Mouse (Mus musculus) midbrain, embryonic 13.5 days (tissue): ENCODE results near the gene Ccdc83. TPM values are rescaled to one million over a fixed set of nuclear protein-coding genes. Genes with fewer than 3 reads are reported as not detected.

Experiments
- ATAC-seq: fragments of 200-750 bp; cut with Nextera tagmentation; 2 replicates; pipeline ENCODE4 v1.8.0; 2017; ENCODE audit warnings: mild to moderate bottlenecking, moderate TSS enrichment, moderate library complexity
- H3K27ac ChIP-seq: fragments of 300-500 bp; sonication (generic); 2 replicates; pipeline ENCODE4 v1.5.1; 2015; ENCODE audit warnings: inconsistent platforms, mild to moderate bottlenecking, moderate library complexity
- H3K27me3 ChIP-seq: fragments of 300-500 bp; sonication (generic); 2 replicates; pipeline ENCODE4 v1.6.1; 2015; ENCODE audit warnings: mild to moderate bottlenecking, inconsistent platforms
- H3K36me3 ChIP-seq: fragments of 300-500 bp; sonication (generic); 2 replicates; pipeline ENCODE4 v1.6.1; 2015; ENCODE audit warnings: mild to moderate bottlenecking, inconsistent platforms
- H3K4me1 ChIP-seq: fragments of 300-500 bp; sonication (generic); replicated peaks from 2 replicates; pipeline ENCODE4 v1.6.1; 2015; ENCODE audit warnings: inconsistent platforms
- H3K4me2 ChIP-seq: fragments of 300-500 bp; sonication (generic); replicated peaks from 2 replicates; pipeline ENCODE4 v1.6.1; 2015; ENCODE audit warnings: moderate library complexity, mild to moderate bottlenecking, inconsistent platforms
- H3K4me3 ChIP-seq: fragments of 300-500 bp; sonication (generic); replicated peaks from 2 replicates; pipeline ENCODE4 v1.5.1; 2015; ENCODE audit warnings: mild to moderate bottlenecking, inconsistent platforms
- H3K9ac ChIP-seq: fragments of 300-500 bp; sonication (generic); replicated peaks from 2 replicates; pipeline ENCODE4 v1.6.1; 2015; ENCODE audit warnings: mild to moderate bottlenecking, inconsistent platforms
- H3K9me3 ChIP-seq: fragments of 300-500 bp; sonication (generic); 2 replicates; pipeline ENCODE4 v1.6.1; 2016; ENCODE audit warnings: mild to moderate bottlenecking, inconsistent platforms
- WGBS: fragments of 180-500 bp; shearing (Covaris S2); methylation state at CpG from one replicate; pipeline ENCODE4 v1.1.7; 2015; 5-methylcytosine and 5-hydroxymethylcytosine counted together
- polyA plus RNA-seq: library from polyadenylated mRNA; unstranded; fragments of >200 nt; fragmentation: Nextera tagmentation; extraction: Ambion mirVana; gene quantifications from 2 replicates; pipeline ENCODE4 v1.2.1, GENCODE M21; 2015

The Ccdc83 gene
- polyA plus RNA-seq, 1 experiment from 2014 or later, result not detected

DNA sequence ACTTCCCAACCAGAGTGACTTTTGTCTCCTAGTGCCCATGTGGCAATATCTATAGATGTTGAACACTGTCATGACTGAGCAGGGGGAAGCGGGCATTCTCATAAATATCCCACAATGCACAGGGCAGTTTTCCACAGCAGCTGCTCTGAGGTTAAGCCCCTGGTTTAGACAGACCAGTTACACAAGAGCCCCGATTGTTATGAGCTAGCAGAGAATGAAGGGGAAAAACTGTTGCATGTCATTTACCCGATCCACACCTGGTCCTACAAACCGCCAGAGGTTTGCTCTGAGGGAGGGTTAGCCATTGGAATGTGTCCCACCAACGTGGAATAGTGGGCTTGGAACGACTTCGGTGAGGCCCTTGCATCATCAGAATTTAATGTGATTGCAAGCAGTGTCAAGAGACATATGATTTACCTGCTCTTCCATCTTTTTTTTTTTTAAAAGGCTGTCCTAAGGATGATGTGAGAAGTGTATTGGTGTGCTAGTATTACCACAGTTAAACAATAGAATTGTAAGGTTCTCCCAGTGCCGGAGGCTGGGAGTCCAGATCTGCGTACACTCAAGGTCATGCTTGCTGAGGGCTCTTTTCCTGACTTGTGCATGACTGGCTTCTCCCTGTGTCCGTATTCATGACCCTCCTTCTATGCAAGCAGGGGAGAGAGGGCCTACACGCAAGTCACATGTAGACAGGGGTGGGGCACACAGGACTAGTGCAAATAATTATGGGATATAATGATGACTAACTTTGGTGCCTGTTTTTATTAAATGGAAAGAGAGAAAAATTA is 16.4 kb upstream of the Ccdc83 start:
- ATAC-seq, result no peak
- Histone ChIP-seq H3K4me2 (no peak overlapping the region), H3K27me3 (no peaks in the 10 kb centered on the region), H3K9ac (no peak overlapping the region), H3K9me3 (no peaks in the 10 kb centered on the region), H3K36me3 (no peaks in the 10 kb centered on the region), H3K27ac (no peak overlapping the region), H3K4me1 (no peaks in the 10 kb centered on the region), H3K4me3 (no peak overlapping the region)
- WGBS, result 88% methylated on average over 11 of the region's 11 CpGs

DNA sequence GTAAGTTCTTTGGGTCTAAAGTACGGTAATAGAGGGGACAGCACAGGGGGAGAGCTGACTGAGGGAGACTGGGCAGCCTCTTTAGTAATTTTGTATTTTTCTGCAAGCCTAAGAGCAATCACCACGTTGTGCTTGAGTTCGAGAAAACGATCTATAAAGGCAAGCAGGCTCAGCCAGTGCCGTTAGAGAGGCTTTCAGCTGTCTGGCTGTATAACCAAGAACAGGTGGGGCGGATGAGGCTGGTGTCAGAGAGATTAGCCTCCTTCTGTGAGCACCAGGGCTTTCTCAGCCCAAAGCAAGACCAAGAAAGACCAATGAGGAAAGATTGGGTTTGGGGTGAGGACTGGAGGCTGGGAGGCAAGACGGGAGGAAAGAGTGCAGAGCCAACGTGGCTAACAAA is 15.3 kb upstream of the Ccdc83 start:
- Histone ChIP-seq H3K9me3 (no peaks in the 10 kb centered on the region), H3K27me3 (no peaks in the 10 kb centered on the region), H3K4me3 (no peak overlapping the region), H3K4me1 (no peaks in the 10 kb centered on the region), H3K4me2 (no peak overlapping the region), H3K27ac (no peak overlapping the region), H3K9ac (no peak overlapping the region), H3K36me3 (no peaks in the 10 kb centered on the region)
- ATAC-seq, result no peak
- 65% methylated on average over 8 of the region's 8 CpGs for WGBS

- H3K4me2 ChIP-seq, result no peak overlapping the region
- no peaks in the 10 kb centered on the region for H3K36me3 ChIP-seq
- no peaks in the 10 kb centered on the region for H3K4me1 ChIP-seq
- no peaks in the 10 kb centered on the region for H3K9me3 ChIP-seq
- no peak for ATAC-seq
- no peak overlapping the region for H3K9ac ChIP-seq
- no peak overlapping the region for H3K27ac ChIP-seq
- no peak overlapping the region for H3K4me3 ChIP-seq
- no peaks in the 10 kb centered on the region for H3K27me3 ChIP-seq
- WGBS, result 66% methylated on average over 11 of the region's 11 CpGs
Observed at GRCm38 (mm10) chr7:90280274-90280875, 14.8 kb upstream of the Ccdc83 start.

GRCm38 (mm10) chr7:90279136-90279535 is 13.6 kb upstream of the Ccdc83 start:
- Histone ChIP-seq H3K9ac (no peak overlapping the region), H3K36me3 (no peaks in the 10 kb centered on the region), H3K4me1 (no peaks in the 10 kb centered on the region), H3K27ac (no peak overlapping the region), H3K4me3 (no peak overlapping the region), H3K9me3 (no peaks in the 10 kb centered on the region), H3K4me2 (no peak overlapping the region), H3K27me3 (no peaks in the 10 kb centered on the region)
- ATAC-seq, result no peak
- 90% methylated on average over 4 of the region's 4 CpGs for WGBS

DNA sequence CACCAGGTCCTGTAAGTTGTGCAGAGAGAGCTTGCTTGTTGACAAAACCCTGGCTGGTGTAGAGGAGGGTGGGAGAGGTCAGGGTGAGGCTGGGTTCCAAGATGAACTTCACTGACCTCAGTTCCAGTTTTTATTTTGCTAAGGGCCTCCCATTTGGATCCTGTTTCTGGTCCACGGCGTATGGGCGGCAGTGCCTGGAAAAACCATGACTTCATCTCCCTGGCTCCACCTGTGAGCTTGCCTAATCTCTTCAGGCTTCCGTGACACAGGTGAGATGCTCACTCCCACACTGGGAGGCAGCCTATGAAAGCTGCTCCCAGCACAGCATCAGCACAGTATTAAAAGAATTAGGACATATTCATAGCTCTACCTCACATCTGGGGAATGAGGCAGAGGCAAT is 12.2 kb upstream of the Ccdc83 start:
- no peak for ATAC-seq
- WGBS, result 85% methylated on average over 4 of the region's 4 CpGs
- Histone ChIP-seq H3K4me1 (no peaks in the 10 kb centered on the region), H3K9ac (no peak overlapping the region), H3K4me3 (no peak overlapping the region), H3K36me3 (no peaks in the 10 kb centered on the region), H3K27me3 (no peaks in the 10 kb centered on the region), H3K27ac (no peak overlapping the region), H3K9me3 (no peaks in the 10 kb centered on the region), H3K4me2 (no peak overlapping the region)

- no peaks in the 10 kb centered on the region for H3K9me3 ChIP-seq
- WGBS, result 85% methylated on average over 3 of the region's 3 CpGs
Observed at GRCm38 (mm10) chr7:90277246-90277645, 11.7 kb upstream of the Ccdc83 start.

DNA sequence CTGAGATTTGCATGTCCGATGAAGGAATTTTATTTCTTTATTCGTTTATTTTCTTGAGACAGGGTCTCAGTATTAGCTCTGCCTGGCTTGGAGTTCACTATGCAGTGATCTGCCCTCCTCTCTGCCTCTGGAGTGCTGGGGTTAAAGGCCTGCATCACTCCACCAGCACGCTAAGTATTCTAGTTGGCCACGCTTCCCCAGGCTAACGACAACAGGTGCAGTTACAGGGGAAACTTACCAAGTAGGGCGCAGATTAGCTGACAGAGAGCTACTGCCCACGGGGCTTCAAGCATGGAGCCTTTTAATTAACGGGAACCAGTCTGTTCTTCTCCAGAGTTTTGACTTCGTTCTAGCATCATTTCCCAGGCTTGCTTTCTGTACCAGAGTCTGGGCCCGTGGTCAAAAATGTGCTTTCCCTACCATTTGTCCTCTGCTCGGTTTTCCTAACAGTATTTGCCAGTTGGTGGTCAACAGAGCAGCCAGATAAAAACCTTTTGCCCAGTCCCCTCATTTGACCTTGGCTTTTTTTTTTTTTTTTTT is 9.1 kb upstream of the Ccdc83 start:
- WGBS, result 64% methylated on average over 11 of the region's 11 CpGs

More at GRCm38 (mm10) chr7:90277246-90277645, 11.7 kb upstream of the Ccdc83 start:
- no peak overlapping the region for H3K4me2 ChIP-seq
- H3K36me3 ChIP-seq, result no peaks in the 10 kb centered on the region
- H3K4me1 ChIP-seq, result no peaks in the 10 kb centered on the region
- ATAC-seq, result no peak
- no peak overlapping the region for H3K4me3 ChIP-seq
- no peaks in the 10 kb centered on the region for H3K27me3 ChIP-seq
- no peak overlapping the region for H3K27ac ChIP-seq
- no peak overlapping the region for H3K9ac ChIP-seq

DNA sequence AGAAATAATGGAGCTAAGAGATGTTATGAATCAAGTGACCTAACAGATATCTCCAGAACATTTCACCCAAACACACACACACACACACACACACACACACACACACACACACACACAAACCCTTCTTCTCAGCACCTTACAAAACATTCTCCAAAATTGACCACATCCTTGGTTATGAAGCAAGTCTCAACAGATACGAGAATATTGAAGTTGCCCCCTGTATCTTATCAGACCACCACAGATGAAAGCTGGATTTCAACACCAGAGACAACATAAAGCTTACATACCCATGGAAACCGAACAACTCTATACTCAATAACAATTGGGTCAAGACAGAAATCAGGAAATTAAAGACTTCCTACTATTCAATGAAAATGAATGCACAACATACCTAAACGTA is 4.6 kb upstream of the Ccdc83 start:
- H3K4me1 ChIP-seq, result peaks cover 3% of the 10 kb centered on the region
- H3K27me3 ChIP-seq, result no peaks in the 10 kb centered on the region
- no peak overlapping the region for H3K27ac ChIP-seq
- H3K9me3 ChIP-seq, result no peaks in the 10 kb centered on the region
- H3K36me3 ChIP-seq, result no peaks in the 10 kb centered on the region
- H3K4me2 ChIP-seq, result no peak overlapping the region
- H3K4me3 ChIP-seq, result no peak overlapping the region
- WGBS, result 88% methylated on average over 3 of the region's 3 CpGs
- H3K9ac ChIP-seq, result no peak overlapping the region
- no peak for ATAC-seq

More for the DNA sequence above, 9.1 kb upstream of the Ccdc83 start:
- H3K27me3 ChIP-seq, result no peaks in the 10 kb centered on the region
- H3K4me1 ChIP-seq, result no peaks in the 10 kb centered on the region
- H3K9me3 ChIP-seq, result no peaks in the 10 kb centered on the region
- no peak overlapping the region for H3K27ac ChIP-seq
- H3K36me3 ChIP-seq, result no peaks in the 10 kb centered on the region
- no peak overlapping the region for H3K9ac ChIP-seq
- no peak overlapping the region for H3K4me2 ChIP-seq
- H3K4me3 ChIP-seq, result no peak overlapping the region
- ATAC-seq, result no peak

DNA sequence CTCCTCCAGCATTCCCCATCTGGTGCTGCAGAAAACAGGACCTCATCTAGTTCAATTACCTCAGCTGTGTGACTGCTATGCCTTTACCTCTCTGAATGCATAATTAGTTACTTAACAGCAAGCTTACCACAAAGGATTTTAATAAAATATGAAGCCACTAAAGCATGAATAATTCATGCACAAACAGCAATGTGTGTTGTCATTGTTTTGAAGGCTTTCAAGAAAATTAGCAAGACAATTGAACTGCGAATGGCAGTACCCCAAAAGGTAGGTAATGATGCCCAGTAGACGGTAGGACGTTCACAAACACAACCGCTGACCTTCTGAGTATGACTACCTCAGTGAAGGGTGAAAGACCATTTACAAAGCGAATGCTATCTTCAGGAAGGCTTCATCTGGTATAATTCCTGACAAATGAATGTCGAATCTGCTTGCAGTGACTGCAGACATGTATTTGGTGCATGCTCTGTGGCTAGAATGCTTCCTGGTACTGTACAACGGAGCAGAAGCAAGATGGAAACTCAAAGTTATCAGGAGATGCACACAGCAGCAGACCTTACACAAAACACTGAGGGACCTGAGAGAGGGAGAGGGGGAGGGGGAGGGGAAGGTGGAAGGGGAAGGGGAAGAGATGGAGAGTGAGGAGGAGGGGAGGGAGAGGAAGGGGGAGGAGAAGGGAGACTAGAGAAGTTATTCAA is 3.5 kb downstream of the Ccdc83 start:
- Histone ChIP-seq H3K36me3 (no peaks in the 10 kb centered on the region), H3K9me3 (no peaks in the 10 kb centered on the region), H3K4me1 (peaks cover 20% of the 10 kb centered on the region), H3K27me3 (no peaks in the 10 kb centered on the region), H3K4me3 (no peak overlapping the region; the same call in 1 of the 2 replicates), H3K4me2 (peak overlapping the region; percentile 36), H3K9ac (no peak overlapping the region), H3K27ac (peak overlapping the region; percentile 65)
- WGBS, result 16% methylated on average over 7 of the region's 7 CpGs
- peak; percentile 80 for ATAC-seq

- no peaks in the 10 kb centered on the region for H3K9me3 ChIP-seq
- no peak for ATAC-seq
- H3K4me2 ChIP-seq, result no peak overlapping the region
- no peak overlapping the region for H3K27ac ChIP-seq
- H3K9ac ChIP-seq, result no peak overlapping the region
- no peaks in the 10 kb centered on the region for H3K27me3 ChIP-seq
- no peak overlapping the region for H3K4me3 ChIP-seq
- H3K36me3 ChIP-seq, result no peaks in the 10 kb centered on the region
- WGBS, result 96% methylated on average over 2 of the region's 2 CpGs
- H3K4me1 ChIP-seq, result peaks cover 15% of the 10 kb centered on the region
Observed at GRCm38 (mm10) chr7:90259899-90260298, 5.7 kb downstream of the Ccdc83 start.

- Histone ChIP-seq H3K4me2 (no peak overlapping the region), H3K9ac (no peak overlapping the region), H3K4me3 (no peak overlapping the region), H3K27ac (no peak overlapping the region), H3K9me3 (no peaks in the 10 kb centered on the region), H3K4me1 (peaks cover 15% of the 10 kb centered on the region), H3K36me3 (no peaks in the 10 kb centered on the region), H3K27me3 (no peaks in the 10 kb centered on the region)
- ATAC-seq, result no peak
- WGBS, result 96% methylated on average over 2 of the region's 2 CpGs
Observed at GRCm38 (mm10) chr7:90258701-90259100, 6.9 kb downstream of the Ccdc83 start.

DNA sequence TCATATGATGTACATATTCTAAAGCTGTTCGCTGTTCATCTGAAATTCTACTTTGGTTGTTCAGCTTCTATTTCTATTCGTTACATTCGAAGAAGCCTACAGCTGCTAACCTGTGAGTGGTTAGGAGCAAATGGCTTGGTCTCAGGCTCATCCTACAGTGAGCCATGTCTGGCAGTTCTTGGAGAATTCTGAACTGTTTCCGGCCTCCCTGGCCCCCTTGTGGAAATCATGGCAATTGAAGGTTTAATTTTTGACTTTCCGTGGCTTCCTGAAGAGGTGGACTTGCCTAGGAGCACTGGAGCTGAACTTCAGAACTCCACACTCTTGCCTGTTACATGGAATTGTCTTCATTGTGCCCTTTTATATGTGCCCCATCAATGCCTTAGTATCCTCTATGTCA is 12.6 kb downstream of the Ccdc83 start:
- no peak for ATAC-seq
- Histone ChIP-seq H3K36me3 (no peaks in the 10 kb centered on the region), H3K4me2 (no peak overlapping the region)

More for the DNA sequence above, 12.6 kb downstream of the Ccdc83 start:
- H3K9ac ChIP-seq, result no peak overlapping the region
- H3K4me3 ChIP-seq, result no peak overlapping the region
- H3K4me1 ChIP-seq, result no peaks in the 10 kb centered on the region
- 71% methylated on average over 5 of the region's 5 CpGs for WGBS
- no peaks in the 10 kb centered on the region for H3K27me3 ChIP-seq
- H3K9me3 ChIP-seq, result no peaks in the 10 kb centered on the region
- no peak overlapping the region for H3K27ac ChIP-seq
